Mouse (Mus musculus) myocyte (in vitro differentiated cells): ENCODE measurements around the gene Mrps21.

Experiments used
- CEBPB ChIP-seq: IDR thresholded peaks from 2 replicates; pipeline ENCODE4 v1.6.1; 2011; ENCODE audit warnings: mild to moderate bottlenecking, moderate library complexity; ENCODE audit not compliant: poor library complexity, insufficient read depth, severe bottlenecking
- MAX ChIP-seq: IDR thresholded peaks from one replicate; pipeline ENCODE4 v1.6.1; 2011; ENCODE audit warnings: low read depth, mild to moderate bottlenecking, control low read depth
- MYOD1 ChIP-seq, 3 experiments: IDR thresholded peaks; one replicate each; pipeline ENCODE4 v1.6.1; 2011; ENCODE audit warnings: control low read depth in 2 of 3, low read depth in 2 of 3, mild to moderate bottlenecking in 2 of 3, moderate library complexity in 1 of 3; ENCODE audit not compliant: insufficient read length in 2 of 3, control insufficient read depth in 1 of 3
- MYOG ChIP-seq, 3 experiments: IDR thresholded peaks; one replicate each; pipeline ENCODE4 v1.6.1; 2011; ENCODE audit warnings: control low read depth in 2 of 3, low read depth in 2 of 3, mild to moderate bottlenecking in 2 of 3; ENCODE audit not compliant: insufficient read length in 2 of 3, control insufficient read depth in 1 of 3, insufficient read depth in 1 of 3
- POLR2A ChIP-seq: IDR thresholded peaks from one replicate; pipeline ENCODE4 v1.6.1; 2011; ENCODE audit warnings: low read depth, mild to moderate bottlenecking, control low read depth, moderate library complexity; ENCODE audit not compliant: insufficient read length
- REST ChIP-seq: IDR thresholded peaks from one replicate; pipeline ENCODE4 v1.6.1; 2011; ENCODE audit warnings: mild to moderate bottlenecking, control low read depth, moderate library complexity; ENCODE audit not compliant: insufficient read depth, insufficient read length
- TCF3 ChIP-seq: IDR thresholded peaks from one replicate; pipeline ENCODE4 v1.6.1; 2011; ENCODE audit warnings: low read depth, control low read depth; ENCODE audit not compliant: insufficient read length
- USF1 ChIP-seq: IDR thresholded peaks from one replicate; pipeline ENCODE4 v1.6.1; 2011; ENCODE audit warnings: low read depth, mild to moderate bottlenecking, control low read depth, moderate library complexity

GRCm38 (mm10) chr3:95903753-95904502 is 32.6 kb upstream of the Mrps21 start:
- no peak for TF ChIP-seq POLR2A
- no peak for TF ChIP-seq MAX
- no peak for TF ChIP-seq USF1
- no peak for TF ChIP-seq TCF3
- TF ChIP-seq CEBPB = no peak
- TF ChIP-seq REST = no peak
- no peak for TF ChIP-seq MYOG (IDR thresholded peaks at IDR 0.05; ENCODE audit: control insufficient read depth in 1 of 3, insufficient read depth in 1 of 3, insufficient read length in 2 of 3, low read depth in 2 of 3)
- TF ChIP-seq MYOD1 (IDR thresholded peaks at IDR 0.05; ENCODE audit: control insufficient read depth in 1 of 3, insufficient read length in 2 of 3, low read depth in 2 of 3) = no peak
